Mouse (Mus musculus): ENCODE measurements around the gene Grik1. TPM values are rescaled to one million over a fixed set of nuclear protein-coding genes. Genes with fewer than 3 reads are reported as not detected.

The Grik1 gene
- polyA plus RNA-seq, 1 experiment from 2014 or later = 0.76 TPM

DNA sequence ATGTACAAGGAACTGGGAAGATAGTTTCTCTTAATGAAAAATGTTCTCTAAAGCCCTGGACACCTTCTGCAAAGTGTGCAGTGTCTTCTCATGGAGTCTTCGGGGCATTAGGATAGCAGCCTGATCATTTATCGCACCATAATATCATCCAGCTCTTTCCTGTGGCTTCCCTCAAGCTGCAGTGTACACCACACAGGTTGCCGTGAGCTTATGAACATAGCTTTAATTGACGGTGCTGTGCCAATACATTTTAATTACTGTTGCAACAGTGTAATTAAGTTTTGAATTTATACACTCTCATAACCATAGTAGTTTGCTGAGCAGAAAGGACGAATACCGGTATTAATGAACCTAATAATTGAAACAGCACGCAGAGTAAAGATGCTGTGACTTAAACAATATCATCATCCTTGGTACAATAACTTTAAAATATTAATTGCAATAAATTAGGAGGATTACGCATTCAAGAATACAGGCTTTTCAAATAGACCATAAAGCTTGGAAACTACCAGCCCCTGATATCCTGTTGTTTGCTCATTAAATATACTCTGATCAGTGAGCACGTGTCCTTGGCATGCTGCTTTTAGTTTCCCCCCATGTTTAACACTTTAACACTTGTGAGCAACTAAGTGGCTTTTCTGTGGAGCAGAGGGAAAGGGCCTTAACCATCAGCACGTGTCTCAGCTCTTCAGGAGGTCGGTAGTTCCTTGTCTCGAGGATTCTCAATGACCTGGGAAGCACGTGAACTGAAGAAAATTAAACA lies 347.8 kb downstream of the Grik1 start:
- Histone ChIP-seq H3K36me3 (no peaks in the 10 kb centered on the region), H3K9me3 (replicated peaks) (no peaks in the 10 kb centered on the region), H3K4me3 (no peak overlapping the region), H3K27ac (no peak overlapping the region), H3K4me1 (peaks cover 8% of the 10 kb centered on the region), H3K27me3 (ENCODE audit: low read depth, poor library complexity, severe bottlenecking) (no peaks in the 10 kb centered on the region)
- no peak for DNase-seq (ENCODE audit: low spot score)
- WGBS = 78% methylated on average over 13 of the region's 13 CpGs

DNA sequence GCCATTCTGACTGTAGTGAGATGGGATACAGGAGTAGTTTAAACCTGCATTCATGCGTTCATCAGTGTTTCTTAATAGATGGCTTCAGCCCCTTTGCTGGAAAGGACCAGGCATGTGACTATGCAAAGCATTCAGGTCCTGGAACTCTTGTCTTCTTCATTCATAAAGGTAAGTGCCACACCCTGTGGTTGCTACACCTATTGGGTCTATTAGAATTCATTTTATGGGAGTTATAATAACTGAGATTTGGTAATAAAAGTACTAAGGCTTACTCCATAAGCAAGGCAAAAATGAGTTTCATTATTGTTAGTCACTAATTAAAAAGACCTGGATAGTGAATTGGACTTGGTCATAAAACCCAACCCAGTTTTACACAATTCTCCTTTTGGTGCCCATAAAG lies 355.4 kb downstream of the Grik1 start:
- H3K4me3 ChIP-seq = no peak overlapping the region
- H3K27ac ChIP-seq = no peak overlapping the region
- H3K4me1 ChIP-seq = no peaks in the 10 kb centered on the region
- no peaks in the 10 kb centered on the region for H3K9me3 ChIP-seq (replicated peaks)
- no peaks in the 10 kb centered on the region for H3K27me3 ChIP-seq (ENCODE audit: low read depth, poor library complexity, severe bottlenecking)
- no peaks in the 10 kb centered on the region for H3K36me3 ChIP-seq
- WGBS = 93% methylated on average over 1 of the region's 1 CpGs
- DNase-seq (ENCODE audit: low spot score) = no peak

DNA sequence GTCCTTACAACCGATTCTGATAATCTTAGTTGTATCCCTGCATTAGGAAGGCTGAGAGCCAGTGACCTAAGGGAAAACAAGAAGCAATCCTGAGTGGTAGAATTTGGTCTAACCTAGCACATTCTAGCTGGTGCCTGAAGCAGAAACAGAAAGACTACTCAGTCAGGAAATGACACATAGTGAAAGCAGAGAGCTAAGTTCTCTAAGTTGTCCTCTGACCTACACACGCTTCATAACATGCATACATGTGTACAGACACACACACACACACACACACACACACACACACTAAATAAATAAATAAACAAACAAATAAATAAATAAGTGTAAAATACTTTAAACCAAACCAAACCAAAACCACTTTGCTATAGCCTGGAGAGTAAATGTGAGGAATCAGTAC lies 358.7 kb downstream of the Grik1 start:
- Histone ChIP-seq H3K36me3 (no peaks in the 10 kb centered on the region), H3K27me3 (ENCODE audit: low read depth, poor library complexity, severe bottlenecking) (no peaks in the 10 kb centered on the region), H3K27ac (no peak overlapping the region), H3K9me3 (replicated peaks) (no peaks in the 10 kb centered on the region), H3K4me3 (no peak overlapping the region), H3K4me1 (no peaks in the 10 kb centered on the region)
- 91% methylated on average over 2 of the region's 2 CpGs for WGBS
- DNase-seq (ENCODE audit: low spot score) = no peak

DNA sequence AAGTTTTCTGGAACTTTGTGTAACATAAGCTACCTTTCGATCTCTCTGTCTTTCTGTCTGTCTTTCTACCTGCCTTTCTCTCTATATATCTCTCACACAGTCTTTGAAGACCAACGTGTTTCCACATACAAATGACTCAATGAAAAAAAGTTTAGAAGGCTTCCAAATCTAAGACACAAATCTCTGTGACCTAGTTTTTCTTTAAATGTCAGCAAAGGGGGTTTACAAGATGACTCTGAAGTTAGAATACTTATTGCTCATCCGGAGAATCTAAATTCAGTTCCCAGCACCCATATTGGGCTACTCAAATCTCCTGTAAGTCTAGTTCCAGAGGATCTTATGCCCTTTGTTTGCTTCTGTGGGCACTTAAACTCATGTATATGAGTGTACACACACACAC lies 359.5 kb downstream of the Grik1 start:
- no peak for DNase-seq (ENCODE audit: low spot score)
- Histone ChIP-seq H3K9me3 (replicated peaks) (no peaks in the 10 kb centered on the region), H3K27ac (no peak overlapping the region), H3K4me1 (no peaks in the 10 kb centered on the region), H3K27me3 (ENCODE audit: low read depth, poor library complexity, severe bottlenecking) (no peaks in the 10 kb centered on the region), H3K4me3 (no peak overlapping the region), H3K36me3 (no peaks in the 10 kb centered on the region)
- WGBS = 92% methylated on average over 3 of the region's 3 CpGs

DNA sequence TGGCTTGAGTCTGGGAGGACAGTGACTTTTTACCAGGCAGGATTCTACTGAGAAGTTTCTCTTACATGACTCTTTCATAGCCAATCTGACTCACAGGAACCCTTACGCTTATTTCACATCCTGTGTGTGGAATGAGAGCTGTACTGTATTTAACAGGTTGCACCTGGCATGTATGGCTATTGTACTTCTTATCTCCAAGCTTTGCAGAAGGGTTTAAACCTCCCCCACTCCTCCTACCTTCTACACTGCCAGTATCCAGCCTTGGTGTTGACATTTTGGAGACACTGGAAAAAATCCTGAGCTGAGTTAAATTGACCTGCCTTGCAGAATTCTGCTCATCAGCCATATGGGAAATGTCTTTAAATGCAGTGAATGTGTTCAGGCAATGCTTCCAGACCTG lies 361.4 kb downstream of the Grik1 start:
- H3K27ac ChIP-seq = no peak overlapping the region
- H3K4me3 ChIP-seq = no peak overlapping the region
- no peaks in the 10 kb centered on the region for H3K9me3 ChIP-seq (replicated peaks)
- 92% methylated on average over 1 of the region's 1 CpGs for WGBS
- no peak for DNase-seq (ENCODE audit: low spot score)
- H3K4me1 ChIP-seq = no peaks in the 10 kb centered on the region
- no peaks in the 10 kb centered on the region for H3K27me3 ChIP-seq (ENCODE audit: low read depth, poor library complexity, severe bottlenecking)
- no peaks in the 10 kb centered on the region for H3K36me3 ChIP-seq

DNA sequence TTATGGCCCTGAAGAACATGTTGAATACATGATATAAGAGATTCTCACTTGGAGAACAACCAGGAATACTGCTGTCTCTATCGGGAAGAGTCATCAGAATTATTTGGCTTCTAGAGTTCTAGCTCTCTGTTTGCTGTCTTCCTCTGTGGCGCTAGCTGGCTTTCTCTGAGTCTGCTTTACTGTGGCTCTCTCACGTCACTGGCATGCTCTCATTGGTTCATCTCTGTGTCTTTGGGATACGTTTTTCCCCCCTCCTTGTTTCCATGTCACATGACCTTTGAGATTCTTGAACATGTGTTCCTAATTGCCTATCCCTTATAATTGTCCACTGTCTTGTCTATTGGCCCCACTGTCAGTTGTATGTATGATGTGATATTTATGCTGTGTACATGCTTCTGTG lies 372.2 kb downstream of the Grik1 start:
- Histone ChIP-seq H3K4me3 (no peak overlapping the region), H3K27me3 (ENCODE audit: low read depth, poor library complexity, severe bottlenecking) (no peaks in the 10 kb centered on the region), H3K9me3 (replicated peaks) (no peaks in the 10 kb centered on the region), H3K36me3 (no peaks in the 10 kb centered on the region), H3K4me1 (peaks cover 18% of the 10 kb centered on the region), H3K27ac (no peak overlapping the region)
- no peak for DNase-seq (ENCODE audit: low spot score)
- WGBS = 76% methylated on average over 4 of the region's 4 CpGs

DNA sequence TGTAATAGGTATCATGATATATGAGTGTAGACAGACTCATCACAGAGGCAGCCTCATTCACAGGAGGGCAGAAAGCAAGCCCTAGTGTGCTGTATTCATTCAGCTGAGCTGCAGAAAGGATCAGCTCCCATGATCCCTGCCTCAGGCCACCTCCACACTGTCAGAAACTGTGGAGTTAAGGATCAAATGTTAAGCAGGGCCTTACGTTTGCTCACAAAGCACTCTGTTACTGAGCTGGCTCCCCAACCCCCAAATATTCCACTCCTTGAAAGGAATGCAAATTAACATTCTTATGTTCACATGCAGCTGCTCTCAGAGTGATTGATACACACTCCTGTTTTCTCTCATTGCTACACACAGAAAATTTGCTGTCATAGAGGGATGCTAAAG lies 372.9 kb downstream of the Grik1 start:
- Histone ChIP-seq H3K36me3 (no peaks in the 10 kb centered on the region), H3K27me3 (ENCODE audit: low read depth, poor library complexity, severe bottlenecking) (no peaks in the 10 kb centered on the region), H3K4me1 (peaks cover 18% of the 10 kb centered on the region), H3K27ac (peak overlapping the region; percentile 46; the same call in 1 of the 2 replicates), H3K9me3 (replicated peaks) (no peaks in the 10 kb centered on the region), H3K4me3 (no peak overlapping the region)
- 7% methylated on average over 1 of the region's 1 CpGs for WGBS
- DNase-seq (ENCODE audit: low spot score) = peak; percentile 33

DNA sequence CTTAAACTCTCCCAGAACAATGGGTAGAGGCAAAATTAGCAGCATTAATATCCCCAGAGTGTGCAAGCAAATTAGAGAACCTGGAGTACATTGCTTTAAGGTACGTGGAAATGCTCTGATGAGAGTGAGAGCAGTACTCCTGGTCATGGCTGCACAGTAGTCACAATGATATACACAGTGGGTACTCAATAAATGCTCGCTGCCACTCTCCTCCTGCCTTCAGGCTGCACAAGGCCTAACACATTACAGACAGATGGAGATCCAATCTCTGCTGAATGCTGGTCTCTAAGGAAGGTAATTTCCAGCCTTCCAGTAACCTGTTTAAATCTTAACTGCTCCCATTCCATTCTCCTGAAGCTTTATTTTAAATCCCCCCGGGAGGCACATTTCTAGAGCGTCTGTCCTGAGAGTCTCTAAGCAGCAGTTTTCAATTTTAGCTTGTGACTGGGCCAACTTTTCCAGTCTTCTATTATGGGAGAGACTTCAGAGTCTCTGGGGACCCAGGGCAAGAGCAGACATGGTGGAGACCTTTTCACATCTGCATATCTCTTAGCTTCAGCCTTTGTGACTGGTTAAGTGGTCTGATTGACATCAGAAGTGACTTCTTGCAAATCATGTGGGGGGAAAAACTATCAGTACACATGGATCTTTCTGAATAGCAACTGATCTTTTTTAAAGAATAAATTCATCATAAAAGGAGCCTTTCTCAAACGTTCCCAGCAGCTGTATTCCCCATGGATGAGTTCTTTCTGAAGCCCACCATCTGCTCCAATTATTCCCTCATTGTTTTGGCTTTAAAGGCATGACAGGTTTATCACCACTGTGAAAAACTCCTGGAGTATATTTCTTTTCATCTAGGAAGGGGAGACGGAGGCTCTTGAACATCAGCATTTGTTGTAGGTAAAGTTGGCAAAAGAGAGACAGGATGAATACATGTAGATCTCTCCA lies 373.6 kb downstream of the Grik1 start:
- no peak for DNase-seq (ENCODE audit: low spot score)
- H3K27me3 ChIP-seq (ENCODE audit: low read depth, poor library complexity, severe bottlenecking) = no peaks in the 10 kb centered on the region
- no peaks in the 10 kb centered on the region for H3K9me3 ChIP-seq (replicated peaks)
- H3K4me1 ChIP-seq = peaks cover 18% of the 10 kb centered on the region
- H3K36me3 ChIP-seq = no peaks in the 10 kb centered on the region
- H3K4me3 ChIP-seq = no peak overlapping the region
- peak overlapping the region; percentile 46 for H3K27ac ChIP-seq
- 39% methylated on average over 6 of the region's 6 CpGs for WGBS

DNA sequence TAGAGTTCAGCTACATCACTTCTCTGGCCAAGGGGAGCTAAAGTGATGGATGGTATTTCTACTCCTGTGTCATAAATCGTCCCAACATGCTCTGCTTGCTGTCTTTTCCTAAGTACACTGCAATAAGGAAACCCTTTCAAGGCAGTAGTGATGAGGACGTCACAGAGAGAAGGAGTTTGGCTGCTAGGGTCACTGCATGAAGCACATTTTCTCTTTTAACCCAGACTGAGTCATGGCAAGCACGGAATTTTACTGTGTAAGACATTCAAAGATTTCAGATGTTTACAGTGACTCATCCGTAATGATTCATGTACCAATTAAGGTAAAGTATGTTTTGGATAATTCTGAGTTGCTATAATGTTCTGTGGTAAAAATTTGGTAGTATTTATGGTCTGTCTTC lies 374.9 kb downstream of the Grik1 start:
- Histone ChIP-seq H3K4me3 (no peak overlapping the region), H3K27ac (no peak overlapping the region), H3K36me3 (no peaks in the 10 kb centered on the region), H3K27me3 (ENCODE audit: low read depth, poor library complexity, severe bottlenecking) (no peaks in the 10 kb centered on the region), H3K4me1 (peaks cover 18% of the 10 kb centered on the region), H3K9me3 (replicated peaks) (no peaks in the 10 kb centered on the region)
- DNase-seq (ENCODE audit: low spot score) = no peak
- WGBS = 62% methylated on average over 4 of the region's 4 CpGs

DNA sequence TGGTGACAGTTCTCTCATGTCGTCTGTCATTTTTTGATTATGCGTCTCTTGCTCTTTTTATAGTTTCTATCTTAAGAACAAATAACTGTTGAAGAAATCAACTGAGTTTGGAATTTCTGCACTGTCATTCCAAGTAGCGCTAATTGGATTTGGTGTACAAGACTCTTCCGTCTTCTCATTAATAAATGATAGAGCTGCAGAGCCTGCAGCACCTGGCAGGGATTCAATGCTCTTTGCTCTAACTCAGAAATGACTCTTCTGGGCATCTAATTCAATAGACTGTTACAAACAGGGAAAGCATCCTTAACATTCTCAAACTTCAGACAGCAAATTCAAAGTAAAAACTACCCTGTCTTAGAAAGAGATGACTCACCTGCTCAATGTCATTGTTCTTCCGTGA lies 376.3 kb downstream of the Grik1 start:
- peaks cover 18% of the 10 kb centered on the region for H3K4me1 ChIP-seq
- WGBS = 95% methylated on average over 5 of the region's 5 CpGs
- H3K4me3 ChIP-seq = no peak overlapping the region
- H3K36me3 ChIP-seq = no peaks in the 10 kb centered on the region
- no peak overlapping the region for H3K27ac ChIP-seq
- H3K27me3 ChIP-seq (ENCODE audit: low read depth, poor library complexity, severe bottlenecking) = no peaks in the 10 kb centered on the region
- no peaks in the 10 kb centered on the region for H3K9me3 ChIP-seq (replicated peaks)
- no peak for DNase-seq (ENCODE audit: low spot score)

DNA sequence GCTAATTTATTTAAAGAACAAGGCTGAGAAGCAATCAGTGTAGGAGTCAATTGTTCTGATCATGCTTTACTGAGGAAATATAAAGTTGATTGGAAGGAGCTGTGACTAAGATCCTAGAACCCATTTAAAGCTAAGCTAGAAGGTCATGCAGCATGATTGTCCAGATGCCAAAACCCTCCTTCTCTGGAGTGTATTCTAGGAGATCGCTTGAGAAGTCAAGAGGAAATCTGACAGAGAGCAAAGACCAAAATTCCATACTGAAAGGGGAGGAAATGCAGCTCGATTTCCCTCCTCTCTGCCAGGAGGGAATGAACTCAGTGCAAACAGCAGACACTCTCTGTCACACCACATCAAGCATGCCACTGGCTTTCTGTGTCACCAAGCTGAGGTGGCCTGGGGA lies 378.9 kb downstream of the Grik1 start:
- no peaks in the 10 kb centered on the region for H3K36me3 ChIP-seq
- peaks cover 5% of the 10 kb centered on the region for H3K4me1 ChIP-seq
- DNase-seq (ENCODE audit: low spot score) = no peak
- 65% methylated on average over 2 of the region's 2 CpGs for WGBS
- H3K4me3 ChIP-seq = no peak overlapping the region
- H3K9me3 ChIP-seq (replicated peaks) = no peaks in the 10 kb centered on the region
- H3K27ac ChIP-seq = no peak overlapping the region
- no peaks in the 10 kb centered on the region for H3K27me3 ChIP-seq (ENCODE audit: low read depth, poor library complexity, severe bottlenecking)

DNA sequence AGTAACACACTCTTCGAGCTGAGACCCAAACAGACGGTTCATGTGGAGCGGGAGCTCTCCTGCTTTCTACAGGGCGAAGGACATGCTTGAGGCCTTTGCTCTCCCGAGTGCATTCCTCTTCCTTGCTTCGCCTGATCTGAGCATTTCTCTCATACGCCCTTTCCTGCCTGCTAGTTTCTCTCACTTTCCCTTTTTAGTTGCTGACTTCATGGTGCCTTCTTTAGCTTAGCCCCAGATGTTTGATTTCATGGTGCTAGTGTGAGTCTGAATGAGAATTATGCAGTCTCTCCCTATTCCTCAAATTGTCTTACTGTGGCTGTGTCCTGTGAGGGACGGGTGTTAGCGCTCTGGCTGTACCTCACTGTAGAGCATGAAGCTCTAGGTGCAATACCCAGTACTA lies 388.0 kb downstream of the Grik1 start:
- no peaks in the 10 kb centered on the region for H3K27me3 ChIP-seq (ENCODE audit: low read depth, poor library complexity, severe bottlenecking)
- no peak overlapping the region for H3K4me3 ChIP-seq
- H3K27ac ChIP-seq = no peak overlapping the region
- no peak for DNase-seq (ENCODE audit: low spot score)
- H3K9me3 ChIP-seq (replicated peaks) = no peaks in the 10 kb centered on the region
- no peaks in the 10 kb centered on the region for H3K4me1 ChIP-seq
- H3K36me3 ChIP-seq = no peaks in the 10 kb centered on the region
- 85% methylated on average over 9 of the region's 9 CpGs for WGBS

DNA sequence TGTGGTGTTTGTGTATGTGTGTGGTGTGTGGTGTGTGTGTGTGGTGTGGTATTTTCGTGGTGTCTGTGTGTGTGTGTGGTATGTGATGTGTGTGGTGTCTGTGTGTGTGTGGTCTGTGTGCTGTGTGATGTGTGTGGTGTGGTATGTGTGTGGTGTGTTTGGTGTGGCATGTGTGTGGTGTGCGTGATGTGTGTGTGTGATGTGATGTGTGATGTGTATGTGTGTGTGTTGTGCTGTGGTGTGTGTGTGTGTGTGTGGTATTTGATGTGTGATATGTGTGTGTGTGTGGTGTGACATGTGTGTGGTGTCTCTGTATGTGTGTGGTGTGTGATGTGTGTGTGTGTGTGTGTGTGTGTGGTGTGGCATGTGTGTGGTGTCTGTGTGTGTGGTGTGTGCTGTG lies 388.9 kb downstream of the Grik1 start:
- no peaks in the 10 kb centered on the region for H3K27me3 ChIP-seq (ENCODE audit: low read depth, poor library complexity, severe bottlenecking)
- H3K4me3 ChIP-seq = no peak overlapping the region
- DNase-seq (ENCODE audit: low spot score) = no peak
- 89% methylated on average over 2 of the region's 2 CpGs for WGBS
- no peaks in the 10 kb centered on the region for H3K9me3 ChIP-seq (replicated peaks)
- H3K36me3 ChIP-seq = no peaks in the 10 kb centered on the region
- no peaks in the 10 kb centered on the region for H3K4me1 ChIP-seq
- H3K27ac ChIP-seq = no peak overlapping the region

All from limb, embryonic 10.5 days (tissue).